Mouse (Mus musculus) heart, adult 2 months (tissue): Measurements from ENCODE around the gene Trpm8. TPM values are rescaled to one million over a fixed set of nuclear protein-coding genes. Genes with fewer than 3 reads are reported as not detected.

Experiments used
- DNase-seq, 2 experiments: peaks; one replicate each; pipeline ENCODE4 v3.0.0; 2021
- H3K27ac ChIP-seq: fragments of 200-600 bp; 2 replicates; pipeline ENCODE4 v1.8.1; 2022
- H3K27me3 ChIP-seq: fragments of 200-500 bp; 2 replicates; pipeline ENCODE4 v1.6.1; 2012; ENCODE audit warnings: mild to moderate bottlenecking, low read length, inconsistent platforms, mixed read lengths; ENCODE audit not compliant: control insufficient read depth, insufficient read depth
- H3K36me3 ChIP-seq: fragments of 200-500 bp; 2 replicates; pipeline ENCODE4 v1.6.1; 2012; ENCODE audit warnings: low read length, inconsistent platforms; ENCODE audit not compliant: control insufficient read depth, insufficient read depth
- H3K4me1 ChIP-seq: fragments of 200-500 bp; 2 replicates; pipeline ENCODE4 v1.6.1; 2011; ENCODE audit warnings: low read length; ENCODE audit not compliant: control insufficient read depth, insufficient read depth
- H3K4me3 ChIP-seq: fragments of 200-600 bp; 2 replicates; pipeline ENCODE4 v1.8.1; 2022
- H3K79me2 ChIP-seq: fragments of 200-500 bp; replicated peaks from 2 replicates; pipeline ENCODE4 v1.6.1; 2012; ENCODE audit warnings: mild to moderate bottlenecking, inconsistent platforms, low read length, moderate library complexity, mixed read lengths; ENCODE audit not compliant: control insufficient read depth, insufficient read depth
- H3K9ac ChIP-seq: fragments of 200-500 bp; 2 replicates; pipeline ENCODE4 v1.6.1; 2012; ENCODE audit warnings: low read depth, mild to moderate bottlenecking, control low read depth, inconsistent platforms, low read length, mixed read lengths
- CTCF ChIP-seq: fragments of 200-600 bp; IDR thresholded peaks from 2 replicates; pipeline ENCODE4 v1.8.1; 2022; ENCODE audit warnings: antibody characterized with exemption, mild to moderate bottlenecking, moderate library complexity
- EP300 ChIP-seq: fragments of 200-500 bp; IDR thresholded peaks from 2 replicates; pipeline ENCODE4 v1.6.1; 2011; ENCODE audit warnings: low read depth, low read length, control low read depth; ENCODE audit not compliant: insufficient read depth
- POLR2A ChIP-seq: fragments of 200-500 bp; IDR thresholded peaks from 2 replicates; pipeline ENCODE4 v1.6.1; 2011; ENCODE audit warnings: mild to moderate bottlenecking, low read depth, low read length, control low read depth; ENCODE audit not compliant: insufficient read depth
- WGBS: fragments of 180-500 bp; shearing (Covaris S2); methylation state at CpG from one replicate; pipeline ENCODE4 v1.1.7; 2018; 5-methylcytosine and 5-hydroxymethylcytosine counted together
- intact Hi-C: fragments of 180-260 bp; cut with DNase I; formaldehyde crosslinking; loops from one replicate; pipeline ENCODE4 v1.15.1; 2025
- polyA plus RNA-seq: library from polyadenylated mRNA; depleted of rRNA; stranded (reverse); fragments of >200 nt; gene quantifications from 2 replicates; pipeline ENCODE4 v1.2.3, GENCODE M21; 2012
- total RNA-seq, 2 experiments: library from RNA; stranded (reverse); gene quantifications; 2 replicates each; pipeline ENCODE4 v1.2.3; 2021

Gene Trpm8
- total and polyA plus RNA-seq, 3 experiments: not detected

DNA sequence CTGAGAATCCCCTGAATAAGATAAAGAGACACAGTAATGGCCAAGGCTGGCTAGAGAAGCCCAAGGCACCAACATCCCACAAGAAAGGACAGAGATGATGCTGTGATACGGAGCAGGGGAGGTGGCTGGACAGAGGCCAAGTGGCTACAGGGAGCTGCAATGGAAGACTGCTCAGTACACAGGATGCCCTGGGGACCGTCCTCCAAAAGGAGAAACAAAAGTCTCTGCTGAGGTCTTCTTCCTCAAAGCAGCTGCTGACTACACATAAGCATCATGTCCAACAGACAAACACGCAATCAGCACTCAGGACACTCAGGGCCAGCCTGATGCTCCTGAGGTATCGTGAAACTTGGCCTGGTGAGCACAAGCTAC, 12.6 kb upstream of the Trpm8 start:
- intact Hi-C loops: loop anchor here (1.0 kb wide), 1 partner anchor 11 kb away; no protein-coding TSS in a partner anchor
- TF ChIP-seq EP300 (no peak), CTCF (no peak), POLR2A (no peak)
- no peak for DNase-seq
- H3K9ac ChIP-seq: no peak overlapping the region
- no peaks in the 10 kb centered on the region for H3K4me1 ChIP-seq
- H3K4me3 ChIP-seq: no peak overlapping the region
- no peaks in the 10 kb centered on the region for H3K79me2 ChIP-seq
- 60% methylated on average over 4 of the region's 4 CpGs for WGBS
- no peaks in the 10 kb centered on the region for H3K36me3 ChIP-seq
- H3K27ac ChIP-seq: no peak overlapping the region
- no peaks in the 10 kb centered on the region for H3K27me3 ChIP-seq

GRCm38 (mm10) chr1:88266123-88266522, 11.3 kb upstream of the Trpm8 start:
- Histone ChIP-seq H3K4me1 (no peaks in the 10 kb centered on the region), H3K27me3 (no peaks in the 10 kb centered on the region), H3K9ac (no peak overlapping the region), H3K36me3 (no peaks in the 10 kb centered on the region), H3K4me3 (no peak overlapping the region), H3K79me2 (no peaks in the 10 kb centered on the region), H3K27ac (no peak overlapping the region)
- TF ChIP-seq CTCF: no peak
- no peak for TF ChIP-seq EP300
- no peak for TF ChIP-seq POLR2A
- WGBS: 87% methylated on average over 13 of the region's 13 CpGs
- intact Hi-C loops: no loop called here
- DNase-seq: peak in 1 of 2 experiments; percentile 32

DNA sequence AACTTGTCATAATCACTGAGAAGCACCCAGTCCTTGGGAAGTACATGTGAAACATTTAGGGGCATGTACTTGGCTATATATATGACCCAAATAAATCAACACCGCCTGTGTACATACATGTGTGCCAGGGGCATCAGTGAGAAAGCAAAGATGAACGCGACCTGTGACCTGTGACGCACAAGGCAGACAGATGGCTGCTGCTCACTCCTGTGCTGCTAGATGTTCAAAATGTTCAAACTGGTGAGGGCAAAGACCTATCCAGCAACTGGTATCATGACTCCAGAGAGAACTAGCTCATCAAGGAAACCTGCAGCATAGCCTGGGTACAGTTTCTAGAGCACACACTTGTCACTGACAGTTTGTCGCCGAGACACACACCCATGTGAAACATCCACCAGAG, 10.0 kb upstream of the Trpm8 start:
- Histone ChIP-seq H3K27ac (no peak overlapping the region), H3K4me3 (no peak overlapping the region), H3K36me3 (no peaks in the 10 kb centered on the region), H3K79me2 (no peaks in the 10 kb centered on the region), H3K4me1 (no peaks in the 10 kb centered on the region), H3K9ac (no peak overlapping the region), H3K27me3 (no peaks in the 10 kb centered on the region)
- TF ChIP-seq EP300: no peak
- TF ChIP-seq POLR2A: no peak
- no peak for TF ChIP-seq CTCF
- intact Hi-C loops: no loop called here
- peak in 1 of 2 experiments; percentile 29 for DNase-seq
- 92% methylated on average over 6 of the region's 6 CpGs for WGBS

GRCm38 (mm10) chr1:88268070-88268469, 9.4 kb upstream of the Trpm8 start:
- WGBS: 80% methylated on average over 6 of the region's 6 CpGs
- TF ChIP-seq POLR2A (no peak), CTCF (no peak), EP300 (no peak)
- no peaks in the 10 kb centered on the region for H3K36me3 ChIP-seq
- H3K79me2 ChIP-seq: no peaks in the 10 kb centered on the region
- peak in 1 of 2 experiments; percentile 26 for DNase-seq
- no peaks in the 10 kb centered on the region for H3K4me1 ChIP-seq
- H3K27ac ChIP-seq: no peak overlapping the region
- intact Hi-C loops: no loop called here
- H3K9ac ChIP-seq: no peak overlapping the region
- no peak overlapping the region for H3K4me3 ChIP-seq
- no peaks in the 10 kb centered on the region for H3K27me3 ChIP-seq

GRCm38 (mm10) chr1:88269539-88270309, 7.7 kb upstream of the Trpm8 start:
- intact Hi-C loops: no loop called here
- Histone ChIP-seq H3K4me1 (no peaks in the 10 kb centered on the region), H3K36me3 (no peaks in the 10 kb centered on the region; the same call in 1 of the 2 replicates), H3K9ac (no peak overlapping the region), H3K79me2 (no peaks in the 10 kb centered on the region; the same call in 1 of the 2 replicates), H3K27me3 (no peaks in the 10 kb centered on the region), H3K4me3 (no peak overlapping the region), H3K27ac (no peak overlapping the region)
- DNase-seq: peak; percentile 11 to 31
- no peak for TF ChIP-seq EP300
- TF ChIP-seq CTCF: no peak
- TF ChIP-seq POLR2A: no peak
- 88% methylated on average over 12 of the region's 12 CpGs for WGBS

DNA sequence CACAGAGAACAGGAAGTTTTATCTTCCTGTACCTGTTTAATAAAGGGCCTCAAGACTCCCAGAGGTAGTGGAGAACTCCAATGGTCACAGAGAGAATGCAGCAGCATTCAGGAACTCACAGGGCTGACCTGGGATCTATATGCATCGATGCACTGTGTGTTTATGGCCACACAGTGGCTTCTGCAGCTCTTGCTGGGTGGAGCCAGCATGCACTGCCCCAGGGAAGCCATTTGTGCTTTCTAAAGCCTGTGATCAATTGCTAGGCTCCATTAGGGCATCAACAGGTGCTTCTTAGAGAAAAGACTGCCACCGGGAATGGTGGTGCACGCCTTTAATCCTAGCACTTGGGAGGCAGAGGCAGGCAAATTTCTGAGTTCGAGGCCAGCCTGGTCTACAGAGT, 4.6 kb upstream of the Trpm8 start:
- peak; percentile 6 to 36 for DNase-seq
- intact Hi-C loops: no loop called here
- WGBS: 62% methylated on average over 4 of the region's 4 CpGs
- Histone ChIP-seq H3K79me2 (peaks cover 2% of the 10 kb centered on the region), H3K4me3 (no peak overlapping the region), H3K9ac (no peak overlapping the region), H3K36me3 (peaks cover 7% of the 10 kb centered on the region), H3K4me1 (peaks cover 7% of the 10 kb centered on the region), H3K27ac (no peak overlapping the region), H3K27me3 (no peaks in the 10 kb centered on the region)
- TF ChIP-seq CTCF (no peak), POLR2A (no peak), EP300 (no peak)
